Mouse (Mus musculus): ENCODE measurements around the gene Olfr1555-ps1. TPM values are rescaled to one million over a fixed set of nuclear protein-coding genes. Genes with fewer than 3 reads are reported as not detected.

Gene Olfr1555-ps1
- polyA plus RNA-seq, 1 experiment from 2014 or later: not detected

Other genes starting within 250 kb of the Olfr1555-ps1 start
- 4.2 and 4.8 TPM in 2 replicates for gene Osbp, start 204.2 kb downstream of the Olfr1555-ps1 start, polyA plus RNA-seq (2015; fragmentation: Nextera tagmentation; extraction: Ambion mirVana)
- gene Olfr1423, start 128.8 kb downstream of the Olfr1555-ps1 start, polyA plus RNA-seq (2015; fragmentation: Nextera tagmentation; extraction: Ambion mirVana): not detected in 2 replicates
- not detected in 2 replicates for gene Olfr1424, start 107.4 kb downstream of the Olfr1555-ps1 start, polyA plus RNA-seq (2015; fragmentation: Nextera tagmentation; extraction: Ambion mirVana)
- not detected in 2 replicates for gene Olfr1425, start 92.4 kb downstream of the Olfr1555-ps1 start, polyA plus RNA-seq (2015; fragmentation: Nextera tagmentation; extraction: Ambion mirVana)
- gene Olfr1426, start 78.1 kb downstream of the Olfr1555-ps1 start, polyA plus RNA-seq (2015; fragmentation: Nextera tagmentation; extraction: Ambion mirVana): not detected in 2 replicates
- gene Olfr1427, start 66.8 kb downstream of the Olfr1555-ps1 start, polyA plus RNA-seq (2015; fragmentation: Nextera tagmentation; extraction: Ambion mirVana): not detected in 2 replicates
- not detected in 2 replicates for gene Olfr1428, start 54.2 kb downstream of the Olfr1555-ps1 start, polyA plus RNA-seq (2015; fragmentation: Nextera tagmentation; extraction: Ambion mirVana)
- not detected in 2 replicates for gene Olfr76, start 46.9 kb downstream of the Olfr1555-ps1 start, polyA plus RNA-seq (2015; fragmentation: Nextera tagmentation; extraction: Ambion mirVana)
- gene Olfr1431, start 30.5 kb upstream of the Olfr1555-ps1 start, polyA plus RNA-seq (2015; fragmentation: Nextera tagmentation; extraction: Ambion mirVana): not detected in 2 replicates
- gene Olfr1432, start 62.5 kb upstream of the Olfr1555-ps1 start, polyA plus RNA-seq (2015; fragmentation: Nextera tagmentation; extraction: Ambion mirVana): not detected in 2 replicates
- not detected in 2 replicates for gene Olfr262, start 71.5 kb upstream of the Olfr1555-ps1 start, polyA plus RNA-seq (2015; fragmentation: Nextera tagmentation; extraction: Ambion mirVana)
- not detected in 2 replicates for gene Olfr235, start 90.9 kb upstream of the Olfr1555-ps1 start, polyA plus RNA-seq (2015; fragmentation: Nextera tagmentation; extraction: Ambion mirVana)
- gene Olfr1434, start 109.7 kb upstream of the Olfr1555-ps1 start, polyA plus RNA-seq (2015; fragmentation: Nextera tagmentation; extraction: Ambion mirVana): not detected in 2 replicates
- gene Olfr1436, start 129.0 kb upstream of the Olfr1555-ps1 start, polyA plus RNA-seq (2015; fragmentation: Nextera tagmentation; extraction: Ambion mirVana): not detected in 2 replicates
- not detected in 2 replicates for gene Olfr1437, start 155.0 kb upstream of the Olfr1555-ps1 start, polyA plus RNA-seq (2015; fragmentation: Nextera tagmentation; extraction: Ambion mirVana)
- not detected in 2 replicates for gene Olfr1438-ps1, start 165.8 kb upstream of the Olfr1555-ps1 start, polyA plus RNA-seq (2015; fragmentation: Nextera tagmentation; extraction: Ambion mirVana)
- not detected in 2 replicates for gene Olfr1440, start 217.2 kb upstream of the Olfr1555-ps1 start, polyA plus RNA-seq (2015; fragmentation: Nextera tagmentation; extraction: Ambion mirVana)
- gene Olfr1441, start 247.3 kb upstream of the Olfr1555-ps1 start, polyA plus RNA-seq (2015; fragmentation: Nextera tagmentation; extraction: Ambion mirVana): not detected in 2 replicates